Mouse (Mus musculus) testis, adult 10 weeks (tissue): ENCODE data around the gene Ift172. TPM values are rescaled to one million over a fixed set of nuclear protein-coding genes. Genes with fewer than 3 reads are reported as not detected.

Experiments used
- polyA plus RNA-seq: library from polyadenylated mRNA; stranded (reverse); fragments of 350-450 nt; fragmentation: Illumina TruSeq; extraction: RNeasy Lipid Tissue Mini Kit (QIAGEN cat#74804); gene quantifications from one replicate; pipeline ENCODE4 v1.2.3, GENCODE M21; 2014; ENCODE audit warnings: low read depth, low replicate concordance

Gene Ift172
- polyA plus RNA-seq: 165 TPM

GRCm38 (mm10) chr5:31290521-31291360 lies at the start of gene Ift172:
Ift172 (minus strand) TSS chr5:31291116.

GRCm38 (mm10) chr5:31297047-31297757 lies 6.3 kb upstream of the Ift172 start, which contains the start of gene Gckr:
Gckr (plus strand) TSS chr5:31297443.

GRCm38 (mm10) chr5:31295606-31296141 lies 4.8 kb upstream of the Ift172 start, which contains the start of gene Fndc4:
Fndc4 (minus strand) TSS chr5:31296080.

GRCm38 (mm10) chr5:31251541-31252101 lies 39.3 kb downstream of the Ift172 start, which contains the start of gene Krtcap3:
Krtcap3 (plus strand) TSS chr5:31251691.

GRCm38 (mm10) chr5:31240637-31241521 lies 50.0 kb downstream of the Ift172 start, which contains the start of the genes Nrbp1 and Gm9970:
Nrbp1 (plus strand) TSS chr5:31240864.
Gm9970 (minus strand) TSS chr5:31241232.

DNA sequence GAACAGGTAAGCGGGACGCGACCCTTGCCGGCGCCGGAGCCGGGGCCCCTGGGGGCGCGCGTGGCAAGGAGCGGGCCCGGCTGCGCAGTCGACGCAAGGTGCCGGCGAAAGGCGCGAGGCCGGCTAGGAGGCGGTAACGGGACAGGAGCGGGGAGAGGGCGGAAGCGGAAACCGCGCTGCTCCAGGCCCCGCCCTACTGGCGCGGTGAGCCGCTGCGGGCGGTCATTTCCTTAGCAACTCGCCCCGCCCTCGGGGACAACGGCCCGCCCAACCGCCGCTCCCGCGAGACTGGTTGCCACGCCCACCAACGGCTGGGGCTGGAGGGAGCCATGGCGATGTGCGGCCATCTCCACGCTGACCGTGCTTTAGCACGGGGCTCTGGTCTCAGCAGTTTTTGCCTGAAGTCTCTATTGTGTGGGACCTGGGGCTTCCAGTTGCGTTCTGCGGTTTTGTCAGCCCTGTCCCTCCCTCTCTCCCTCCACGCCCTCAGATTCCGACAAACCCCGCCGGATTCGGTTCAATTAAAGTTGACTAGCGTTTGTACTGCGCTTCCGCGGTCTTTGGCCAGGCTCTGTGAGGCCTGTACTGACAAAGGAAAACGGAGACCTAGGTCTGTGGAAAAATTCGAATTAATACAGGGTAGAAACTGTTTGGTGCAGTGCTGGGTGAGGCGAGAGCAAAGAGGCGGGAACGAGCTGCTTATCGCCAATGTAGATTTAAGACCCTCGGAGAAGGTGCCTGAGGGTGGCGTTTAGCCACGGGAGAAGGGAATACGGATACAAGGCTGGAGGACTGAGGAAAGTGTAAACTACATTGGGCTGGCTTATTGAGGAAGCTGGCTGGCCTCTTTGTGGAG lies 70.2 kb downstream of the Ift172 start, which contains the start of gene Ppm1g:
Gene Ppm1g, minus strand, starts transcription at position 240 of the 856 bp plus-strand sequence.

Other genes with a start within 250 kb of the Ift172 start
- 28.7 TPM for gene Atraid, start 242.8 kb downstream of the Ift172 start, polyA plus RNA-seq
- gene Slc5a6, start 242.2 kb downstream of the Ift172 start, polyA plus RNA-seq: 0.84 TPM
- 0.66 TPM for gene Cad, start 236.3 kb downstream of the Ift172 start, polyA plus RNA-seq
- 281 TPM for gene Dnajc5g, start 184.8 kb downstream of the Ift172 start, polyA plus RNA-seq
- gene Slc30a3, start 182.9 kb downstream of the Ift172 start, polyA plus RNA-seq: 2.0 TPM
- gene Trim54, start 174.4 kb downstream of the Ift172 start, polyA plus RNA-seq: not detected
- gene Ucn, start 152.3 kb downstream of the Ift172 start, polyA plus RNA-seq: not detected
- 6.5 TPM for gene Mpv17, start 136.9 kb downstream of the Ift172 start, polyA plus RNA-seq
- 0.34 TPM for gene Gm29609, start 111.2 kb downstream of the Ift172 start, polyA plus RNA-seq
- 49.1 TPM for gene Gtf3c2, start 111.0 kb downstream of the Ift172 start, polyA plus RNA-seq
- gene Snx17, start 97.9 kb downstream of the Ift172 start, polyA plus RNA-seq: 20.1 TPM
- 7.0 TPM for gene Eif2b4, start 97.7 kb downstream of the Ift172 start, polyA plus RNA-seq
- 2.7 TPM for gene Zfp513, start 88.8 kb downstream of the Ift172 start, polyA plus RNA-seq
- 206 TPM for gene Ppm1g, start 70.4 kb downstream of the Ift172 start, polyA plus RNA-seq
- 56.3 TPM for gene Nrbp1, start 50.3 kb downstream of the Ift172 start, polyA plus RNA-seq
- not detected for gene Gm9970, start 49.9 kb downstream of the Ift172 start, polyA plus RNA-seq
- gene Krtcap3, start 39.4 kb downstream of the Ift172 start, polyA plus RNA-seq: 0.73 TPM
- 1.2 TPM for gene Fndc4, start 5.0 kb upstream of the Ift172 start, polyA plus RNA-seq
- 0.48 TPM for gene Gckr, start 6.3 kb upstream of the Ift172 start, polyA plus RNA-seq
- 14.6 TPM for gene Zfp512, start 161.3 kb upstream of the Ift172 start, polyA plus RNA-seq
- 17.4 TPM for gene 4930548H24Rik, start 194.6 kb upstream of the Ift172 start, polyA plus RNA-seq
- gene Gpn1, start 203.6 kb upstream of the Ift172 start, polyA plus RNA-seq: 21.5 TPM
- 56.1 TPM for gene Slc4a1ap, start 235.9 kb upstream of the Ift172 start, polyA plus RNA-seq
- gene Supt7l, start 236.7 kb upstream of the Ift172 start, polyA plus RNA-seq: 6.7 TPM